Mouse (Mus musculus) T-helper 2 cell (primary cell): ENCODE data around the gene Trmt61a.

ENCODE experiments used
- in situ Hi-C: fragments of 300-600 bp; cut with MboI, MseI; formaldehyde crosslinking; loops from one replicate; pipeline ENCODE4 v1.15.1; 2025; ENCODE audit warnings: high pct_unique_total_duplicates

Trmt61a gene

GRCm38 (mm10) chr12:111731822-111732807 lies 54.2 kb downstream of the Trmt61a start:
- in situ Hi-C loops: no loop called here

GRCm38 (mm10) chr12:111732921-111733320 lies 55.0 kb downstream of the Trmt61a start:
- in situ Hi-C loops: no loop called here
